Mouse (Mus musculus) hindbrain, embryonic 10.5 days (tissue): Measurements from ENCODE around the gene Surf6. TPM values are rescaled to one million over a fixed set of nuclear protein-coding genes. Genes with fewer than 3 reads are reported as not detected.

Experiments
- DNase-seq: peaks from one replicate; pipeline ENCODE4 v3.0.0-alpha.2; 2017; ENCODE audit warnings: low spot score
- H3K27ac ChIP-seq: fragments of 300-500 bp; sonication (generic); 2 replicates; pipeline ENCODE4 v1.5.1; 2016; ENCODE audit warnings: mild to moderate bottlenecking, moderate library complexity
- H3K27me3 ChIP-seq: fragments of 300-500 bp; sonication (generic); 2 replicates; pipeline ENCODE4 v1.6.1; 2016; ENCODE audit warnings: mild to moderate bottlenecking; ENCODE audit not compliant: poor library complexity, insufficient read depth, severe bottlenecking
- H3K36me3 ChIP-seq: fragments of 300-500 bp; sonication (generic); 2 replicates; pipeline ENCODE4 v1.6.1; 2016; ENCODE audit warnings: mild to moderate bottlenecking, moderate library complexity
- H3K4me1 ChIP-seq: fragments of 300-500 bp; sonication (generic); replicated peaks from 2 replicates; pipeline ENCODE4 v1.6.1; 2016; ENCODE audit warnings: mild to moderate bottlenecking
- H3K4me3 ChIP-seq: fragments of 300-500 bp; sonication (generic); 2 replicates; pipeline ENCODE4 v1.5.1; 2016; ENCODE audit warnings: mild to moderate bottlenecking, moderate library complexity
- H3K9me3 ChIP-seq: fragments of 300-500 bp; sonication (generic); 2 replicates; pipeline ENCODE4 v1.6.1; 2016; ENCODE audit warnings: mild to moderate bottlenecking, moderate library complexity
- WGBS: fragments of 180-500 bp; shearing (Covaris S2); methylation state at CpG from one replicate; pipeline ENCODE4 v1.1.7; 2016; 5-methylcytosine and 5-hydroxymethylcytosine counted together
- polyA plus RNA-seq: library from polyadenylated mRNA; unstranded; fragments of >200 nt; fragmentation: Nextera tagmentation; extraction: Ambion mirVana; gene quantifications from 2 replicates; pipeline ENCODE4 v1.2.1, GENCODE M21; 2016

Surf6 gene
- polyA plus RNA-seq, 1 experiment from 2014 or later, result 30.8 TPM

- Histone ChIP-seq H3K9me3 (peaks cover 8% of the 10 kb centered on the region), H3K4me3 (no peak overlapping the region), H3K27ac (no peak overlapping the region), H3K36me3 (no peaks in the 10 kb centered on the region), H3K27me3 (no peaks in the 10 kb centered on the region), H3K4me1 (no peaks in the 10 kb centered on the region)
- no peak for DNase-seq
Observed at GRCm38 (mm10) chr2:26878571-26878970, 24.1 kb downstream of the Surf6 start.

- 66% methylated on average over 6 of the region's 6 CpGs for WGBS
- no peaks in the 10 kb centered on the region for H3K36me3 ChIP-seq
- no peaks in the 10 kb centered on the region for H3K9me3 ChIP-seq
- H3K27me3 ChIP-seq, result 0 out of 2 replicates have a peak, but pooled peaks cover 3% of the 10 kb centered on the region
- H3K27ac ChIP-seq, result no peak overlapping the region
- no peaks in the 10 kb centered on the region for H3K4me1 ChIP-seq
- no peak for DNase-seq
- no peak overlapping the region for H3K4me3 ChIP-seq
Observed at GRCm38 (mm10) chr2:26870666-26871065, 32.0 kb downstream of the Surf6 start.

- WGBS, result 76% methylated on average over 3 of the region's 3 CpGs
- Histone ChIP-seq H3K27ac (no peak within 1 kb of the TSS), H3K27me3 (no peaks in the 10 kb centered on the region), H3K4me3 (no peak within 1 kb of the TSS), H3K36me3 (no peaks in the 10 kb centered on the region), H3K9me3 (no peaks in the 10 kb centered on the region), H3K4me1 (no peaks in the 10 kb centered on the region)
- DNase-seq, result no peak
Observed at GRCm38 (mm10) chr2:26864879-26865278, 37.8 kb downstream of the Surf6 start, which contains the start of gene Abo. Abo (minus strand) TSS chr2:26864979.

- Histone ChIP-seq H3K4me3 (no peak overlapping the region), H3K36me3 (no peaks in the 10 kb centered on the region), H3K9me3 (no peaks in the 10 kb centered on the region), H3K27me3 (no peaks in the 10 kb centered on the region), H3K4me1 (no peaks in the 10 kb centered on the region), H3K27ac (no peak overlapping the region)
- DNase-seq, result no peak
- WGBS, result 80% methylated on average over 3 of the region's 3 CpGs
Observed at GRCm38 (mm10) chr2:26862856-26863255, 39.8 kb downstream of the Surf6 start.

- H3K4me1 ChIP-seq, result no peaks in the 10 kb centered on the region
- H3K4me3 ChIP-seq, result no peak overlapping the region
- H3K27ac ChIP-seq, result no peak overlapping the region
- no peaks in the 10 kb centered on the region for H3K36me3 ChIP-seq
- WGBS, result 59% methylated on average over 2 of the region's 2 CpGs
- peak; percentile 11 for DNase-seq
- no peaks in the 10 kb centered on the region for H3K27me3 ChIP-seq
- H3K9me3 ChIP-seq, result peaks cover 7% of the 10 kb centered on the region; the same call in 1 of the 2 replicates
Observed at GRCm38 (mm10) chr2:26847706-26848105, 55.0 kb downstream of the Surf6 start.

Other genes with a start within 250 kb of the Surf6 start
- gene Lcn4, start 231.6 kb downstream of the Surf6 start, polyA plus RNA-seq, result not detected in 2 replicates
- gene Abo, start 37.9 kb downstream of the Surf6 start, polyA plus RNA-seq, result not detected in 2 replicates
- gene Med22, start 7.8 kb upstream of the Surf6 start, polyA plus RNA-seq, result 111 and 130 TPM in 2 replicates
- gene Rpl7a, start 7.9 kb upstream of the Surf6 start, polyA plus RNA-seq, result 566 and 674 TPM in 2 replicates
- 53.2 and 58.0 TPM in 2 replicates for gene Surf2, start 13.5 kb upstream of the Surf6 start, polyA plus RNA-seq
- gene Surf1, start 13.7 kb upstream of the Surf6 start, polyA plus RNA-seq, result 47.4 and 53.6 TPM in 2 replicates
- 155 and 158 TPM in 2 replicates for gene Surf4, start 31.0 kb upstream of the Surf6 start, polyA plus RNA-seq
- 0.09 and 0.30 TPM in 2 replicates for gene Stkld1, start 31.2 kb upstream of the Surf6 start, polyA plus RNA-seq
- 47.4 and 56.1 TPM in 2 replicates for gene Rexo4, start 61.5 kb upstream of the Surf6 start, polyA plus RNA-seq
- gene Adamts13, start 70.5 kb upstream of the Surf6 start, polyA plus RNA-seq, result not detected in 2 replicates
- 93.2 and 96.9 TPM in 2 replicates for gene Cacfd1, start 107.0 kb upstream of the Surf6 start, polyA plus RNA-seq
- gene Slc2a6, start 125.1 kb upstream of the Surf6 start, polyA plus RNA-seq, result 2.8 and 3.1 TPM in 2 replicates
- gene Mymk, start 169.3 kb upstream of the Surf6 start, polyA plus RNA-seq, result 0.11 and 0.29 TPM in 2 replicates
- 4.0 and 7.0 TPM in 2 replicates for gene Adamtsl2, start 176.5 kb upstream of the Surf6 start, polyA plus RNA-seq
- 0.26 TPM in 2 replicates for gene Fam163b, start 239.6 kb upstream of the Surf6 start, polyA plus RNA-seq